ENCODE assay signal across 29 mouse cellular contexts in genomic region chr7:98960274-98960673, GRCm38 (mm10).
DNase-seq lines count a peak whose midpoint lies in the region; ATAC-seq and TF ChIP-seq lines count a peak whose summit lies in the region.
"Had no signal": no experiment of that assay in that cellular context is flagged by ENCODE, and none has a peak within 500 bp of the region (broad histone marks: within the 10 kb centered on the region; RNA-seq: fewer than 3 reads in every experiment).

No protein-coding gene starts in this region.

- TF ChIP-seq CTCF in layer of hippocampus, adult 2 months (conservative IDR thresholded peaks at IDR 0.05), result no peak

- peak; percentile 55 for DNase-seq in heart, adult 11 months
- DNase-seq in layer of hippocampus, adult 2 months (ENCODE audit: low spot score in 2 of 2), result peak in 1 of 2 experiments; percentile 24
- no peak for DNase-seq in layer of hippocampus, adult 11-12 months (ENCODE audit: low spot score)
- DNase-seq in midbrain, embryonic 11.5 days (ENCODE audit: low spot score, missing footprints), result peak; percentile 68
- DNase-seq: adrenal gland, adult 8-10 months; adrenal gland, postnatal 14 days; adrenal gland, postnatal 36 days; B cell, adult 2 months; cerebellum, adult 11 months; cerebellum, adult 18-20 months; cerebellum, adult 8-10 months; cerebellum, adult 9-11 months; cerebellum, postnatal 14 days; cerebellum, postnatal 36 days; embryo, embryonic 11 days had no signal

- H3K4me2 ChIP-seq in heart, embryonic 11.5 days, result no peak overlapping the region
- no peak overlapping the region for H3K4me2 ChIP-seq in midbrain, embryonic 11.5 days
- H3K4me2 ChIP-seq in midbrain, embryonic 15.5 days, result no peak overlapping the region
- H3K4me2 ChIP-seq: embryonic facial prominence, embryonic 13.5 days; embryonic facial prominence, embryonic 15.5 days; forebrain, embryonic 12.5 days had no signal

- H3K4me1 ChIP-seq in heart, embryonic 11.5 days (ENCODE audit: control insufficient read depth, insufficient read depth, low read length), result peaks cover 16% of the 10 kb centered on the region
- no peaks in the 10 kb centered on the region for H3K4me1 ChIP-seq in midbrain, embryonic 11.5 days (ENCODE audit: control insufficient read depth, insufficient read depth, low read length)
- peaks cover 4% of the 10 kb centered on the region; the same call in 1 of the 2 replicates for H3K4me1 ChIP-seq in midbrain, embryonic 15.5 days

- H3K36me3 ChIP-seq in heart, embryonic 11.5 days (ENCODE audit: control insufficient read depth, insufficient read depth, low read length), result no peaks in the 10 kb centered on the region
- H3K36me3 ChIP-seq in midbrain, embryonic 11.5 days (ENCODE audit: control insufficient read depth, insufficient read depth, low read length), result no peaks in the 10 kb centered on the region
- no peaks in the 10 kb centered on the region for H3K36me3 ChIP-seq in midbrain, embryonic 15.5 days (replicated peaks)
- H3K36me3 ChIP-seq: embryonic facial prominence, embryonic 13.5 days; embryonic facial prominence, embryonic 15.5 days; forebrain, embryonic 10.5 days; forebrain, embryonic 12.5 days had no signal

- WGBS in heart, embryonic 11.5 days (ENCODE audit: insufficient replicate concordance), result 85% methylated on average over 8 of the region's 8 CpGs
- WGBS in midbrain, embryonic 11.5 days, result 84% methylated on average over 8 of the region's 8 CpGs
- WGBS in midbrain, embryonic 15.5 days, result 72% methylated on average over 8 of the region's 8 CpGs

- no peak overlapping the region for H3K9ac ChIP-seq in heart, embryonic 11.5 days (ENCODE audit: low read depth, low read length)
- H3K9ac ChIP-seq in midbrain, embryonic 11.5 days (ENCODE audit: low read length), result no peak overlapping the region
- H3K9ac ChIP-seq in midbrain, embryonic 15.5 days, result no peak overlapping the region
- H3K9ac ChIP-seq: embryonic facial prominence, embryonic 13.5 days; embryonic facial prominence, embryonic 15.5 days; forebrain, embryonic 12.5 days had no signal

- no peaks in the 10 kb centered on the region for H3K9me3 ChIP-seq in heart, embryonic 11.5 days (replicated peaks; ENCODE audit: control insufficient read depth, low read length)
- H3K9me3 ChIP-seq in midbrain, embryonic 11.5 days (ENCODE audit: control insufficient read depth, low read length), result no peaks in the 10 kb centered on the region
- H3K9me3 ChIP-seq in midbrain, embryonic 15.5 days, result no peaks in the 10 kb centered on the region
- H3K9me3 ChIP-seq: embryonic facial prominence, embryonic 13.5 days; embryonic facial prominence, embryonic 15.5 days; forebrain, embryonic 10.5 days; forebrain, embryonic 12.5 days; G1E had no signal

- no peak for ATAC-seq in heart, embryonic 11.5 days (replicated peaks; ENCODE audit: insufficient number of reproducible peaks, low FRiP score, low TSS enrichment)
- ATAC-seq in midbrain, embryonic 11.5 days (ENCODE audit: low FRiP score), result no peak
- no peak for ATAC-seq in midbrain, embryonic 15.5 days (replicated peaks)
- ATAC-seq: activated CD4-positive, CD25-positive, alpha-beta regulatory T cell, adult 4 months; CD4-positive, CD25-positive, alpha-beta regulatory T cell, adult 4 months; forebrain, embryonic 14.5 days; forebrain, embryonic 16.5 days; Patski had no signal

- H3K27me3 ChIP-seq in heart, embryonic 11.5 days (ENCODE audit: control insufficient read depth, insufficient read depth, low read length), result no peaks in the 10 kb centered on the region
- no peaks in the 10 kb centered on the region for H3K27me3 ChIP-seq in midbrain, embryonic 11.5 days (ENCODE audit: control insufficient read depth, insufficient read depth, low read length)
- H3K27me3 ChIP-seq in midbrain, embryonic 15.5 days (replicated peaks), result no peaks in the 10 kb centered on the region
- H3K27me3 ChIP-seq: CH12.LX; embryonic facial prominence, embryonic 13.5 days; embryonic facial prominence, embryonic 15.5 days; forebrain, embryonic 12.5 days; Patski had no signal

- H3K4me3 ChIP-seq in heart, embryonic 11.5 days (ENCODE audit: low read depth, low read length), result no peak overlapping the region
- no peak overlapping the region for H3K4me3 ChIP-seq in layer of hippocampus, adult 2 months
- H3K4me3 ChIP-seq in midbrain, embryonic 11.5 days (ENCODE audit: low read depth, low read length), result no peak overlapping the region
- H3K4me3 ChIP-seq in midbrain, embryonic 15.5 days, result no peak overlapping the region
- H3K4me3 ChIP-seq: embryonic facial prominence, embryonic 13.5 days; embryonic facial prominence, embryonic 15.5 days; erythroblast, embryonic 14.5 days; forebrain, embryonic 10.5 days; forebrain, embryonic 12.5 days had no signal

- no peak overlapping the region for H3K27ac ChIP-seq in heart, embryonic 11.5 days (ENCODE audit: low read depth, low read length)
- H3K27ac ChIP-seq in layer of hippocampus, adult 2 months, result peak overlapping the region; percentile 28; the same call in 1 of the 2 replicates
- H3K27ac ChIP-seq in midbrain, embryonic 11.5 days (ENCODE audit: low read depth, low read length), result no peak overlapping the region
- no peak overlapping the region for H3K27ac ChIP-seq in midbrain, embryonic 15.5 days
- H3K27ac ChIP-seq: embryonic facial prominence, embryonic 13.5 days; embryonic facial prominence, embryonic 15.5 days; forebrain, embryonic 10.5 days; forebrain, embryonic 12.5 days had no signal
